Mouse (Mus musculus): ENCODE measurements around the gene Rps12-ps3.

DNA sequence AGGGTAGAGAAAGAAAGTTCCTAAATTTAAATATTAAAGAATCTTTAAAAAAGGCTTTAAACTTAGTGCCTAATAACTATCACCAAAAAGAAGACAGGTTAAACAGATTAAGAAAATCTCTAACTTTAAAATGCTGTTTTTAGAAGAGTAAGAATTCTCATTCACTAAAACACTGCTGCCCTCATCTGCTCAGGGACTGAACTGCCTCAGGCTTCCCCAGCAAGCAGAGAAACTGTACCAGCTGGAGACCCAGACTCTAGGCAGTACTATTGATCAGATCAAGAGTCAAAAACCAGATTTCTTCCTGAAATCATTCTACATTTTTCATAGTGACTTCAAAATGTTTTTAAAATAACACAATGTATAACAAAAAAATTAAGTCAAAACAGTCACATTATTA, 5.5 kb upstream of the Rps12-ps3 start:
- no peak for TF ChIP-seq CTCF (IDR thresholded peaks at IDR 0.05; ENCODE audit: borderline replicate concordance, control insufficient read depth, extremely low read depth, insufficient read depth, low read length, poor library complexity)
- no peak for TF ChIP-seq POLR2A (IDR thresholded peaks at IDR 0.05; ENCODE audit: control insufficient read depth, extremely low read depth, insufficient read depth, low read length, poor library complexity)

Data from thymus, adult 2 months (tissue).